Mouse (Mus musculus) cerebellum, postnatal 4 days (tissue): Measurements from ENCODE around the gene Caskin1.

Experiments
- DNase-seq, 2 experiments: peaks; one replicate each; pipeline ENCODE4 v3.0.0; 2022; ENCODE audit warnings: low spot score in 2 of 2, mixed read lengths in 1 of 2

The Caskin1 gene

GRCm38 (mm10) chr17:24531064-24531463 lies 42.7 kb downstream of the Caskin1 start:
- DNase-seq = no peak

- no peak for DNase-seq
Measured at GRCm38 (mm10) chr17:24532045-24532444, 43.6 kb downstream of the Caskin1 start.

- peak; percentile 57 to 74 for DNase-seq
Measured at GRCm38 (mm10) chr17:24533099-24533992, 44.9 kb downstream of the Caskin1 start.

- DNase-seq = no peak
Measured at GRCm38 (mm10) chr17:24534160-24534718, 45.8 kb downstream of the Caskin1 start, which contains the start of gene Rab26. Gene Rab26 (minus strand): TSS chr17:24534210.

- DNase-seq = no peak
Measured at GRCm38 (mm10) chr17:24535300-24535699, 46.9 kb downstream of the Caskin1 start.

GRCm38 (mm10) chr17:24537536-24537935 lies 49.1 kb downstream of the Caskin1 start:
- DNase-seq = no peak

GRCm38 (mm10) chr17:24538950-24539349 lies 50.5 kb downstream of the Caskin1 start:
- DNase-seq = peak in 1 of 2 experiments; percentile 53

- peak in 1 of 2 experiments; percentile 40 for DNase-seq
Measured at GRCm38 (mm10) chr17:24540375-24540774, 52.0 kb downstream of the Caskin1 start.

GRCm38 (mm10) chr17:24544613-24545012 lies 56.2 kb downstream of the Caskin1 start:
- DNase-seq = no peak

GRCm38 (mm10) chr17:24545247-24545646 lies 56.8 kb downstream of the Caskin1 start:
- no peak for DNase-seq

- no peak for DNase-seq
Measured at GRCm38 (mm10) chr17:24546234-24546633, 57.8 kb downstream of the Caskin1 start.

GRCm38 (mm10) chr17:24548435-24548834 lies 60.0 kb downstream of the Caskin1 start:
- DNase-seq = no peak

- DNase-seq = no peak
Measured at GRCm38 (mm10) chr17:24548921-24549617, 60.7 kb downstream of the Caskin1 start.

- DNase-seq = peak; percentile 95 to 97
Measured at GRCm38 (mm10) chr17:24549618-24550415, 61.4 kb downstream of the Caskin1 start, which contains the start of gene Pkd1. Gene Pkd1 (plus strand): TSS chr17:24549834.

- peak; percentile 51 to 79 for DNase-seq
Measured at GRCm38 (mm10) chr17:24550416-24551049, 62.1 kb downstream of the Caskin1 start.

GRCm38 (mm10) chr17:24551050-24551444 lies 62.6 kb downstream of the Caskin1 start:
- DNase-seq = no peak

GRCm38 (mm10) chr17:24557091-24557490 lies 68.7 kb downstream of the Caskin1 start:
- DNase-seq = no peak
